In genomic region chr10:17545291-17545690, GRCm38 (mm10) we compare ENCODE assay signal across 12 mouse cellular contexts.
"Had no signal": no experiment of that assay in that cellular context is flagged by ENCODE, and none has a peak within 500 bp of the region (broad histone marks: within the 10 kb centered on the region; RNA-seq: fewer than 3 reads in every experiment).

No protein-coding gene starts in this region.

- H3K9ac ChIP-seq: kidney, embryonic 15.5 days; limb, embryonic 13.5 days; liver, embryonic 15.5 days; midbrain, embryonic 12.5 days had no signal

- H3K9me3 ChIP-seq: kidney, embryonic 15.5 days; limb, embryonic 13.5 days; liver, embryonic 15.5 days; megakaryocyte, embryonic 14.5 days; midbrain, embryonic 12.5 days had no signal

- ATAC-seq: midbrain, embryonic 16.5 days had no signal

- H3K27ac ChIP-seq: kidney, embryonic 15.5 days; limb, embryonic 13.5 days; liver, embryonic 15.5 days; macrophage; midbrain, embryonic 12.5 days had no signal

- DNase-seq: left cerebral cortex, postnatal 4 days; lung, adult 2 months; lung, postnatal 14 days; right cerebral cortex, postnatal 14 days; thymus, postnatal 36 days had no signal

- H3K4me2 ChIP-seq: kidney, embryonic 15.5 days; limb, embryonic 13.5 days; liver, embryonic 15.5 days; midbrain, embryonic 12.5 days had no signal

- H3K4me1 ChIP-seq: midbrain, embryonic 12.5 days had no signal

- H3K27me3 ChIP-seq: kidney, embryonic 15.5 days; limb, embryonic 13.5 days; liver, embryonic 15.5 days; megakaryocyte, embryonic 14.5 days; midbrain, embryonic 12.5 days had no signal

- H3K36me3 ChIP-seq: kidney, embryonic 15.5 days; limb, embryonic 13.5 days; liver, embryonic 15.5 days; midbrain, embryonic 12.5 days had no signal

- H3K4me3 ChIP-seq: kidney, embryonic 15.5 days; limb, embryonic 13.5 days; liver, embryonic 15.5 days; megakaryocyte, embryonic 14.5 days; midbrain, embryonic 12.5 days had no signal
